Mouse (Mus musculus) hindbrain, embryonic 11.5 days (tissue): ENCODE measurements at regions not wholly inside any gene's neighbourhood (a gene's known extent, or its start where the extent isn't known, plus 50 kb on each side); places are given as distances from the start of the nearest gene placed in this dataset.

Experiments used
- ATAC-seq: fragments of 200-750 bp; cut with Nextera tagmentation; 2 replicates; pipeline ENCODE4 v1.8.0; 2017; ENCODE audit warnings: mild to moderate bottlenecking, moderate TSS enrichment, moderate library complexity; ENCODE audit not compliant: low FRiP score
- DNase-seq: peaks from one replicate; pipeline ENCODE4 v3.0.0-alpha.2; 2015; ENCODE audit warnings: low spot score
- H3K27ac ChIP-seq: fragments of 300-500 bp; sonication (generic); 2 replicates; pipeline ENCODE4 v1.5.1; 2014; ENCODE audit warnings: mild to moderate bottlenecking, low read depth, low read length
- H3K27me3 ChIP-seq: fragments of 300-500 bp; sonication (generic); 2 replicates; pipeline ENCODE4 v1.6.1; 2014; ENCODE audit warnings: mild to moderate bottlenecking, low read length, moderate library complexity, mixed read lengths; ENCODE audit not compliant: control insufficient read depth, insufficient read depth
- H3K36me3 ChIP-seq: fragments of 300-500 bp; sonication (generic); 2 replicates; pipeline ENCODE4 v1.6.1; 2014; ENCODE audit warnings: mild to moderate bottlenecking, low read length, moderate library complexity, mixed read lengths; ENCODE audit not compliant: control insufficient read depth, insufficient read depth
- H3K4me1 ChIP-seq: fragments of 300-500 bp; sonication (generic); replicated peaks from 2 replicates; pipeline ENCODE4 v1.6.1; 2014; ENCODE audit warnings: low read length, mixed read lengths; ENCODE audit not compliant: control insufficient read depth, insufficient read depth
- H3K4me2 ChIP-seq: fragments of 300-500 bp; sonication (generic); replicated peaks from 2 replicates; pipeline ENCODE4 v1.6.1; 2014; ENCODE audit warnings: mild to moderate bottlenecking, low read depth, low read length
- H3K4me3 ChIP-seq: fragments of 300-500 bp; sonication (generic); 2 replicates; pipeline ENCODE4 v1.5.1; 2014; ENCODE audit warnings: low read depth, low read length
- H3K9ac ChIP-seq: fragments of 300-500 bp; sonication (generic); 2 replicates; pipeline ENCODE4 v1.6.1; 2014; ENCODE audit warnings: low read depth, low read length
- H3K9me3 ChIP-seq: fragments of 300-500 bp; sonication (generic); 2 replicates; pipeline ENCODE4 v1.6.1; 2016; ENCODE audit warnings: low read length; ENCODE audit not compliant: control insufficient read depth
- WGBS: fragments of 180-500 bp; shearing (Covaris S2); extraction: QIAGEN DNeasy Blood & Tissue Kit; methylation state at CpG from one replicate; pipeline ENCODE4 v1.1.7; 2014; 5-methylcytosine and 5-hydroxymethylcytosine counted together

DNA sequence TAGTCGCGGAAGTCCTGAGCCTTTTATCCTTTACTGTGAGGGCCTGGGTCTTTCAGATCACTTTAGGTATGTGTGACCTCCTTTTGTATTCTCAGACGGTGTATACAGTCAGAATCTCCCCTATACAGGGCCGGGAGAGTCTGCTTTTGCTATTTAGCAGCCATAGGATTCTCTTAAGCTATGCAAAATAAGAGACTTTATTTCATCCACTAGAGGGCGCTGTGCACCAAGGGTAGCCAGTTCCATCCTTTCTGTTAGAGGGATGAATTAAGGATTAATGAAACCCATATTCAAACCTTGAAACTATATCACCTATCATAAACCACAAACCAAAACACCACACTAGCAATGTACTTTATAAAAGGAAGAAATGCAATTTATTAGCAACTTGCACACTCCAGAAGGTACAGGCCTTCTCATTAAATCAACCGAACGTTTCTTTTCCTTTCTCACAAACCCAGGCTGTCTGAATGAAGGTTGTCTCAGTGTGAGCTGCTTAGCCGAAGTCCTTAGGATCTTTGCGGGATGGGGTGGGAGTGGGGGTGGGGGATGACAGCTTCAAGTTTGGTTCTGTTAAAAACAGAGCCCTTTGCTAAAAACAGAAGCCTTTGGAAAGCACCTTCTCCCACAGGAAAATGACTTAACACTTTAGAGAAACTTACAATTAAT lies 116.8 kb upstream of the Tmpo start:
- no peaks in the 10 kb centered on the region for H3K9me3 ChIP-seq
- H3K4me1 ChIP-seq = no peaks in the 10 kb centered on the region
- H3K27me3 ChIP-seq = no peaks in the 10 kb centered on the region
- H3K27ac ChIP-seq = no peak overlapping the region
- ATAC-seq (no peak), DNase-seq (peak; percentile 87)
- no peaks in the 10 kb centered on the region for H3K36me3 ChIP-seq
- 33% methylated on average over 9 of the region's 9 CpGs for WGBS
- H3K4me2 ChIP-seq = no peak overlapping the region
- H3K9ac ChIP-seq = no peak overlapping the region
- no peak overlapping the region for H3K4me3 ChIP-seq

DNA sequence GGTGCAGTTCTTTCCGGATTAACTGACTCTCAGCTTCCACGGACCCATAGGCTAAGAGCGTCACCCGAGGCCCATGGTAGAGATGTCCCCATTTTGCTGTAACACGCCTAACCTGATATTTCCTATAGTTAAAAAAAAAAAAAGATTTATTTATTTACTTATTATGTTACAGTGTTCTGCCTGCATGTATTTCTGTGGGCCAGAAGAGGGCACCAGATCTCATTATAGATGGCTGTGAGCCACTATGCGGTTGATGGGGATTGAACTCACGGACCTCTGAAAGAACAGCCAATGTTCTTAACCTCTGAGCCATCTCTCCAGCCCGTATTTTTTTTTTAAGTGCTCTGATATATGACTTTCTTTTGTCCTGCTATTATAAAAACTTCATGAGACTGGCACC lies 114.2 kb upstream of the Tmpo start:
- Histone ChIP-seq H3K36me3 (no peaks in the 10 kb centered on the region), H3K9ac (no peak overlapping the region), H3K4me2 (no peak overlapping the region), H3K4me1 (no peaks in the 10 kb centered on the region), H3K4me3 (no peak overlapping the region), H3K27ac (no peak overlapping the region), H3K27me3 (no peaks in the 10 kb centered on the region), H3K9me3 (no peaks in the 10 kb centered on the region)
- DNase-seq = no peak
- ATAC-seq = no peak
- 84% methylated on average over 8 of the region's 8 CpGs for WGBS

DNA sequence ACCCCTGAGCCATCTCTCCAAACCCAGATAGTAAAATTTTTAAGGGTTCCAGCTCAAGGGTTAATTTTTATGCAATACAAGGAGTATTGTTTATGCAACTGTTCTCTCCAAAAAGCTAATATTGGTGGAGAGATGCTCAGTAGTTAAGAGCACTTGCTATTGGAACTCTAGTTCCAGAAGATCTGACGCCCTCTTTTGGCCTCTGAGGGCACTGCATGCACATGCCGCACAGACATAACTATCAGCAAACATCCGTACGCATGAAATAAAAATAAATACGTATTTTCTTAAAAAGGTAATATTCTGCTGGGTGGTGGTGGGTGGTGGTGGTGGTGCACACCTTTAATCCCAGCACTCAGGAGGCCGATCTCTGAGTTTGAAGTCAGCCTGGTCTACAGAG lies 112.1 kb upstream of the Tmpo start:
- ATAC-seq = no peak
- 92% methylated on average over 6 of the region's 6 CpGs for WGBS

DNA sequence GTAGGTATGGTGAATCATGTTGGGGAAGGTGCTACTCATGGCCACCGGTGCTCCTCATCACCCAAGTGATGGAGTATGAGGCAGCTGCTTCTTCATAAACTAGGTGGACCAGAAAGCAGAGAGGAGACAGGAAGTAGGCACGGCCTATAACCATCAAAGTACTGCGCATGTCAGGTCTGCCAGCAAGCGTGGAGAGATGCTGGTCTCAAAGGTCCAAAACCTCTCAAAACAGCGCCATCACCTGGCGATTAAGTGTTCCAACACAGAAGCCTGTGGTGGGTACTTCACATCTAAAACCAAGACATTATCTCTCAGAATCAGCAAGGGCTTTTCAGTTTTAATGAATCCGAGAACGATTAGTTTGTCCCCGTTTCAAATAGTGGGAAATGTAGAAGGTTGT lies 103.1 kb upstream of the Tmpo start:
- WGBS = 92% methylated on average over 9 of the region's 9 CpGs
- Histone ChIP-seq H3K36me3 (no peaks in the 10 kb centered on the region), H3K27me3 (no peaks in the 10 kb centered on the region), H3K9me3 (no peaks in the 10 kb centered on the region), H3K9ac (no peak overlapping the region), H3K4me1 (no peaks in the 10 kb centered on the region), H3K4me3 (no peak overlapping the region), H3K4me2 (no peak overlapping the region), H3K27ac (no peak overlapping the region)
- no peak for DNase-seq
- no peak for ATAC-seq

More for the DNA sequence above, 112.1 kb upstream of the Tmpo start:
- H3K4me3 ChIP-seq = no peak overlapping the region
- H3K36me3 ChIP-seq = no peaks in the 10 kb centered on the region
- no peak overlapping the region for H3K4me2 ChIP-seq
- H3K4me1 ChIP-seq = no peaks in the 10 kb centered on the region
- no peak for DNase-seq
- no peaks in the 10 kb centered on the region for H3K9me3 ChIP-seq
- H3K27me3 ChIP-seq = no peaks in the 10 kb centered on the region
- no peak overlapping the region for H3K9ac ChIP-seq
- H3K27ac ChIP-seq = no peak overlapping the region

DNA sequence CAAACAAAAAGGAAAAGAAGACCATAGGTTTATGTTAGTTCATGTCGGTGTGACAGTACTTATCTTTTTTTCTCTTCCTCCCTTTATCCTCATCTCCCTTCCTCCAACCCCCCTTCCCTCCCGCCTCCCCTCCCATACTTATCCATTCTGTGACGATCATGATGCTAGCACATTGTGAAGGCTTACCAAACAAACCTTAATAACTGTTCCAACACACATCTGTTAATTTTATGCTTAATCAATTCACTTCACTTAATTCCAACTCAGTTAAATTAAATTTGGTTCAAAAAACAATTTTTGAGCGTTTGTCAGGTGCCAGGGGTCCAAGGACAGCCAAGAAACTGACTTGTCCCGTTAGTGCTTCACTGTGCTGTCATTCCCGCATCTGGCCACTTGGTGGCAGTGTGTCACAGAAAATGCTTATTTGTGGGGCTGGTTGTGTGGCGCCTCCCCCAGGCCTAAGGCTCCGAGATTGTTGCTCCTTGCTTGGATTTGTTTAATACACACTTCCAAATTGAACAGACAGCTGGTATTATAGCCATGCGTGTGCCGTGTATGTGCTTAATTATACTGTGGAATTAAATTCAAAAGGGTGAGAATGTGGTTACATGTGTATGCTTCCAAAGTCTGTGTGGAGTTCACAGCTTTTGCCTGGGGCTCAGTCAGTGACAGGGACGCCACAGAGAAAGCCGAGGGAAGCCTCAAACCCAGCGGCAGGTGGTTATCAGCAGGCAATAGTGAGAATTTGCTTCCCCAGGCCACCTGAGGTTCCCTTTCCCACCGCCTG lies 90.0 kb upstream of the Tmpo start:
- 19% methylated on average over 14 of the region's 14 CpGs for WGBS
- Histone ChIP-seq H3K4me1 (no peaks in the 10 kb centered on the region), H3K9ac (no peak overlapping the region), H3K27ac (no peak overlapping the region), H3K4me3 (no peak overlapping the region), H3K4me2 (no peak overlapping the region), H3K36me3 (no peaks in the 10 kb centered on the region), H3K27me3 (no peaks in the 10 kb centered on the region), H3K9me3 (no peaks in the 10 kb centered on the region)
- DNase-seq (peak; percentile 93), ATAC-seq (peak; percentile 74)

DNA sequence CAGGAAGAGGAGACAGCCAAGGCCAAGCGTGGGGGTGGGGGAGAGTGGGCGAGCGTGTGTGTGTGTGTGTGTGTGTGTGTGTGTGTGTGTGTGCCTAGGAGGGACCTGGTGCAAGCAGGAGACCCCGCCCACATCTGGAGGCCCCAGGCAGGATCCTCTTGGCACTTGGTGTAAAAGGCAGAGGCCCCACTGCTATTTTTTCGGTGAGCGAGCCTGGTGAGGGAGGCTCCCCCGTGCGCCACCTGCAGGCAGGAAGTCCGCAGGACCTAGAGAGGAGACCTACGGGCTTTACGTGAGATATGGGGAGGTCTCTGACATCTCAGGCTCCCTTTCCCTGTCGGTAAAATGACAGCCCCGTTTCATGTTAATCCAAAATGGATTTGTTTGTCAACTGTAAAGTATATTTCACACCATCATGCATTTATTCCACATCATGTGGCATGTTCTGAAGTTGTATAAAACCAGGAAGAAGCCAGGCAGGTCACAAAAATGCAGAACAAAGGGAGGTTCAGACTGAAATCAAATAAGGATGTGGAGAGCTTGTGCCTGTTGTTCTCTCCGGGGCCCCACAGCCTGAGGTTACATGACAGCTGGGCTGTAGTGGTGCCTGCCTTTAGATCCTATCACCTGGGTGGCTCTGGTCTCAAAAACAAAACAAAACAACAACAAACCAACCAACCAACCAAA lies 89.3 kb upstream of the Tmpo start:
- H3K9ac ChIP-seq = no peak overlapping the region
- H3K4me1 ChIP-seq = no peaks in the 10 kb centered on the region
- ATAC-seq (peak; percentile 65; the same call in 1 of the 2 replicates), DNase-seq (peak; percentile 81)
- H3K9me3 ChIP-seq = no peaks in the 10 kb centered on the region
- no peak overlapping the region for H3K27ac ChIP-seq
- H3K27me3 ChIP-seq = no peaks in the 10 kb centered on the region
- H3K4me2 ChIP-seq = no peak overlapping the region
- WGBS = 22% methylated on average over 14 of the region's 14 CpGs
- no peak overlapping the region for H3K4me3 ChIP-seq
- H3K36me3 ChIP-seq = no peaks in the 10 kb centered on the region

DNA sequence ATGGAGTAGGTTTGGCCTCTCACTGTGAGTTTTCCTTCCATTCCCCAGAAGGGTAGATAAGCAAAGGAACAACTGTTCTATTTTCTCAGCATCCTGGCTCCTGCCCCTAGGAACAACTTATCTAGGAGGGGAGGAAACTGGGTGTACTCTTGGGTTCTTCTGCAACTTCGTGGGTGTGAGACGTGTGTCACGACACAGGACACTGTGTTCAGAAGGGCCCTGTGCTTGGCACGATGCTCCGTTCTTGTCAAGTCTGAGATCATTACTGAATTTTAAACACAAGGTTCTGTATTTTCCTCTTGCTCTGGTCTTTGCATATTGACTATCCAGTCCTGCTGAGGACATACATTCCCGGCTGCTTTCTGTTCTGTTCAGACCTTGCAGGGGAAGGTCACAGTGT lies 86.8 kb upstream of the Tmpo start:
- ATAC-seq (no peak), DNase-seq (no peak)
- H3K36me3 ChIP-seq = no peaks in the 10 kb centered on the region
- no peak overlapping the region for H3K4me2 ChIP-seq
- no peak overlapping the region for H3K4me3 ChIP-seq
- no peak overlapping the region for H3K9ac ChIP-seq
- H3K4me1 ChIP-seq = no peaks in the 10 kb centered on the region
- H3K9me3 ChIP-seq = no peaks in the 10 kb centered on the region
- WGBS = 91% methylated on average over 6 of the region's 6 CpGs
- no peaks in the 10 kb centered on the region for H3K27me3 ChIP-seq
- H3K27ac ChIP-seq = no peak overlapping the region

DNA sequence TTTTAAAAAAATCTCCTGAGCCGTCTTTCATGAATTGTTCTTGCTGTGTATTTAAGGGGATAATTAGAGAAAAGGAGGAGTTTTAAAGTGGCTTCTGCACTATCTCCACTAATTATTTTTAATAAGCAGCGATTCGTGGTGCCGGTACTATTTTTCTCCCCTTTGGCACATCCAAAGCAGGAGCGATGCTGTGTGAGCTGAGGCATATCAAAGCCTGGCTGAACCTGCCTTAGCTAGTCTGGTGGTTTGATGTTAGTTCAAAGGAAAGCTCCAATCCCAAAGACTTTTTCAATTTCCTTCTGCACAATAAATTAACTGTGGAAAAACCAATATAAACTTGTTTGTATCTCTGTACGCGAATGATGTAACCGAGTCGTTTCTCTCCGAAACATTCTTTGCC lies 79.3 kb upstream of the Tmpo start:
- DNase-seq (no peak), ATAC-seq (no peak)
- no peak overlapping the region for H3K4me3 ChIP-seq
- no peak overlapping the region for H3K4me2 ChIP-seq
- no peak overlapping the region for H3K27ac ChIP-seq
- H3K9ac ChIP-seq = no peak overlapping the region
- no peaks in the 10 kb centered on the region for H3K27me3 ChIP-seq
- 96% methylated on average over 10 of the region's 10 CpGs for WGBS
- no peaks in the 10 kb centered on the region for H3K36me3 ChIP-seq
- no peaks in the 10 kb centered on the region for H3K9me3 ChIP-seq
- no peaks in the 10 kb centered on the region for H3K4me1 ChIP-seq
